In the genomic region with DNA sequence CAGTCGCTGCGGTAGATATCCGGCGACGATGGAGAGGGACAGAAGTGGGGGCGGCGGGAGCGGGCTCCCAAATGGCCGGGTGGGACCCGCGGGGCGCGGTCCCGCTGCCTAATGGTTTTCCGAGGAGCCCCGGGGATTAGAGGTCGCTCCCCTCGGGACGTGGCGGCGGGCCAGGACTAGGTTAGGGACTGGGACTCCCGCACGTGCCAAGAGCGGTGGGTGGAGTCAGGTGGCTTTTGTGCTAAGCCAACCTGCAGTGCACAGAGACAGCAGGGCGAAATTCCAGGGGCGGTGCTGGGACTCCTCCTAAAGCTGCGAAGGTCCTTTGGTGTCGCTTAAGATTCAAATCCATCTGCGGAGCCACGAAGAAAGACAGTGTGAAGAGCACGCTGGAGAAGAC, we compare ENCODE assay signal across 8 mouse cellular contexts. TPM values are rescaled to one million over a fixed set of nuclear protein-coding genes. Genes with fewer than 3 reads are reported as not detected.
DNase-seq lines count a peak whose midpoint lies in the region; ATAC-seq lines count a peak whose summit lies in the region.

No protein-coding gene starts in this region.

- H3K4me1 ChIP-seq in embryonic facial prominence, embryonic 10.5 days, result peaks cover 57% of the 10 kb centered on the region
- H3K4me1 ChIP-seq in hindbrain, embryonic 10.5 days (replicated peaks), result peaks cover 38% of the 10 kb centered on the region
- H3K4me1 ChIP-seq in limb, embryonic 12.5 days (replicated peaks), result peaks cover 27% of the 10 kb centered on the region
- H3K4me1 ChIP-seq in midbrain, embryonic 14.5 days (ENCODE audit: control insufficient read depth, insufficient read depth, low read length), result peaks cover 7% of the 10 kb centered on the region; the same call in 1 of the 2 replicates

- H3K4me2 ChIP-seq in limb, embryonic 12.5 days, result peak overlapping the region; percentile 59
- H3K4me2 ChIP-seq in midbrain, embryonic 14.5 days (ENCODE audit: low read length), result peak overlapping the region; percentile 64

- peak overlapping the region; percentile 27; the same call in 1 of the 2 replicates for H3K9ac ChIP-seq in limb, embryonic 12.5 days (replicated peaks)
- H3K9ac ChIP-seq in midbrain, embryonic 14.5 days (replicated peaks; ENCODE audit: low read length), result peak overlapping the region; percentile 48

- ATAC-seq in limb, embryonic 12.5 days (ENCODE audit: insufficient number of reproducible peaks, insufficient read depth, low FRiP score, low TSS enrichment, low read depth), result no peak
- ATAC-seq in midbrain, embryonic 14.5 days (ENCODE audit: low FRiP score, low TSS enrichment), result no peak

- under 1% methylated on average over 31 of the region's 31 CpGs for WGBS in embryonic facial prominence, embryonic 10.5 days
- under 1% methylated on average over 31 of the region's 31 CpGs for WGBS in hindbrain, embryonic 10.5 days
- WGBS in limb, embryonic 12.5 days, result 1% methylated on average over 31 of the region's 31 CpGs
- WGBS in midbrain, embryonic 14.5 days, result under 1% methylated on average over 31 of the region's 31 CpGs

- DNase-seq in left cerebral cortex, postnatal 36 days (ENCODE audit: low spot score in 2 of 2), result peak; percentile 11 to 12
- DNase-seq in left cerebral cortex, adult 9 months (ENCODE audit: low spot score in 2 of 2), result no peak
- peak; percentile 64 for DNase-seq in embryonic facial prominence, embryonic 10.5 days (ENCODE audit: low spot score)
- DNase-seq in hindbrain, embryonic 10.5 days (ENCODE audit: low spot score), result peak; percentile 43
- DNase-seq in midbrain, embryonic 14.5 days, result peak; percentile 63
- DNase-seq in layer of hippocampus, postnatal 14 days (ENCODE audit: low spot score in 2 of 2), result no peak
- no peak for DNase-seq in spleen, postnatal 14 days (ENCODE audit: low spot score in 2 of 2)

- no peaks in the 10 kb centered on the region for H3K9me3 ChIP-seq in embryonic facial prominence, embryonic 10.5 days
- no peaks in the 10 kb centered on the region for H3K9me3 ChIP-seq in hindbrain, embryonic 10.5 days
- H3K9me3 ChIP-seq in limb, embryonic 12.5 days, result no peaks in the 10 kb centered on the region
- no peaks in the 10 kb centered on the region for H3K9me3 ChIP-seq in midbrain, embryonic 14.5 days (ENCODE audit: control insufficient read depth, low read length)

- H3K27ac ChIP-seq in embryonic facial prominence, embryonic 10.5 days (replicated peaks), result peak overlapping the region; percentile 73
- peak overlapping the region; percentile 53; the same call in 1 of the 2 replicates for H3K27ac ChIP-seq in hindbrain, embryonic 10.5 days
- H3K27ac ChIP-seq in limb, embryonic 12.5 days, result no peak overlapping the region
- H3K27ac ChIP-seq in midbrain, embryonic 14.5 days (replicated peaks; ENCODE audit: low read depth, low read length), result no peak overlapping the region

- intact Hi-C loops in left cerebral cortex, postnatal 36 days (cut with DNase I), result no loop called here

- H3K27me3 ChIP-seq in embryonic facial prominence, embryonic 10.5 days (replicated peaks; ENCODE audit: low read depth, poor library complexity, severe bottlenecking), result peaks cover 71% of the 10 kb centered on the region
- peaks cover 82% of the 10 kb centered on the region for H3K27me3 ChIP-seq in hindbrain, embryonic 10.5 days (ENCODE audit: insufficient read depth, poor library complexity, severe bottlenecking)
- peaks cover 72% of the 10 kb centered on the region for H3K27me3 ChIP-seq in limb, embryonic 12.5 days
- peaks cover 15% of the 10 kb centered on the region; the same call in 1 of the 2 replicates for H3K27me3 ChIP-seq in midbrain, embryonic 14.5 days (ENCODE audit: control insufficient read depth, insufficient read depth, low read length)

- H3K36me3 ChIP-seq in embryonic facial prominence, embryonic 10.5 days (replicated peaks), result no peaks in the 10 kb centered on the region
- H3K36me3 ChIP-seq in hindbrain, embryonic 10.5 days, result no peaks in the 10 kb centered on the region
- no peaks in the 10 kb centered on the region for H3K36me3 ChIP-seq in limb, embryonic 12.5 days
- H3K36me3 ChIP-seq in midbrain, embryonic 14.5 days (ENCODE audit: control insufficient read depth, insufficient read depth, low read length), result no peaks in the 10 kb centered on the region

- H3K4me3 ChIP-seq in embryonic facial prominence, embryonic 10.5 days, result peak overlapping the region; percentile 50
- peak overlapping the region; percentile 51 for H3K4me3 ChIP-seq in hindbrain, embryonic 10.5 days
- H3K4me3 ChIP-seq in limb, embryonic 12.5 days (replicated peaks), result peak overlapping the region; percentile 37
- H3K4me3 ChIP-seq in midbrain, embryonic 14.5 days (replicated peaks; ENCODE audit: low read depth, low read length), result peak overlapping the region; percentile 31

RNA-seq across cellular contexts. Expression of gene Tac4, which starts 37.9 kb away (rescaled TPM):
- not detected for total RNA-seq in left cerebral cortex, postnatal 36 days (2021)
- 0.16 TPM in 1 of 2 replicates, not detected in the other for polyA plus RNA-seq in embryonic facial prominence, embryonic 10.5 days (2016; fragmentation: Nextera tagmentation; extraction: Ambion mirVana)
- 0.12 TPM in 1 of 2 replicates, not detected in the other for polyA plus RNA-seq in hindbrain, embryonic 10.5 days (2016; fragmentation: Nextera tagmentation; extraction: Ambion mirVana)
- polyA plus RNA-seq in limb, embryonic 12.5 days (2016; fragmentation: Nextera tagmentation; extraction: Ambion mirVana), result not detected in 2 replicates
- polyA plus RNA-seq in midbrain, embryonic 14.5 days (2014; fragmentation: Nextera tagmentation; extraction: Ambion mirVana), result not detected in 2 replicates
- not detected for total RNA-seq in layer of hippocampus, postnatal 14 days (2021)

Comparison
In these comparisons a context has a peak if more than half of its experiments do, and no peak if none do; other contexts are left out.
1. DNase-seq: peak in left cerebral cortex, postnatal 36 days (2 of 2), embryonic facial prominence, embryonic 10.5 days (single experiment), hindbrain, embryonic 10.5 days (single experiment) and midbrain, embryonic 14.5 days (single experiment); none in left cerebral cortex, adult 9 months (0 of 2), layer of hippocampus, postnatal 14 days (0 of 2) and spleen, postnatal 14 days (0 of 2).
2. H3K27ac ChIP-seq: peak in embryonic facial prominence, embryonic 10.5 days (single experiment) and hindbrain, embryonic 10.5 days (single experiment); none in limb, embryonic 12.5 days (single experiment) and midbrain, embryonic 14.5 days (single experiment).
3. Peak in every context shown above with its lines, with median percentiles within 50 percentile points of each other: H3K4me3 ChIP-seq.